Mouse (Mus musculus) bone marrow, adult 2 months (tissue): ENCODE data around the gene Mindy4.

Source experiments
- CTCF ChIP-seq: fragments of 200-500 bp; IDR thresholded peaks from 2 replicates; pipeline ENCODE4 v1.5.1; 2011; ENCODE audit warnings: low read length, control low read depth; ENCODE audit not compliant: control insufficient read depth, insufficient read depth
- POLR2A ChIP-seq: fragments of 200-500 bp; IDR thresholded peaks from 2 replicates; pipeline ENCODE4 v1.6.1; 2011; ENCODE audit warnings: low read depth, mild to moderate bottlenecking, control low read depth, low read length, borderline replicate concordance; ENCODE audit not compliant: control insufficient read depth

DNA sequence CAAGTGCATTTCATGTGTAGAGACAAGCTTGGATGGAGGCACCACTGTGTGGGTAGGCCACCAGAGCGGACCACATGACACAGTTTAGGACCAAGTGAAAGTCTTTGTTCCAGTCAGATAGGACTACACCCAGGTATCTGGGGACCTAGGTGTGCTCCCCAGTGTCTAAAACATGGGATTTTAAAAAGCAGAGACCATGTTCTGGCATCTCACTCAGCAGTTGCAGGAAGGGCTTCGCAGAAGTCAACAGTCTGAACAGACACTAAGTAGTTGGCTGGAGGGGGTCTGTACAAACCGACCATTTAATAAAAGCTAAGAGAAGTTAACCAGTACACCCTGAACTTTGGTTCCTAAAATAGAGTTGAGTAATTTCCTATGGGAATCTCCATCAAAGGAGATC, 10.0 kb upstream of the Mindy4 start:
- TF ChIP-seq CTCF (no peak), POLR2A (no peak)
